Comparison of ENCODE assay signal across 8 mouse cellular contexts in genomic region chr2:179442541-179443225, GRCm38 (mm10). TPM values are rescaled to one million over a fixed set of nuclear protein-coding genes. Genes with fewer than 3 reads are reported as not detected.
DNase-seq lines count a peak whose midpoint lies in the region; ATAC-seq lines count a peak whose summit lies in the region.

No protein-coding gene starts in this region.

- H3K36me3 ChIP-seq in intestine, embryonic 14.5 days (ENCODE audit: control insufficient read depth, insufficient read depth, low read length) = no peaks in the 10 kb centered on the region
- H3K36me3 ChIP-seq in liver, embryonic 12.5 days = no peaks in the 10 kb centered on the region
- H3K36me3 ChIP-seq in neural tube, embryonic 11.5 days (ENCODE audit: control insufficient read depth, insufficient read depth, low read length) = no peaks in the 10 kb centered on the region

- H3K27me3 ChIP-seq in intestine, embryonic 14.5 days (replicated peaks; ENCODE audit: control insufficient read depth, insufficient read depth, low read length) = peaks cover 31% of the 10 kb centered on the region
- H3K27me3 ChIP-seq in liver, embryonic 12.5 days (replicated peaks) = peaks cover 61% of the 10 kb centered on the region
- peaks cover 5% of the 10 kb centered on the region; the same call in 1 of the 2 replicates for H3K27me3 ChIP-seq in neural tube, embryonic 11.5 days (ENCODE audit: control insufficient read depth, insufficient read depth, low read length)

- under 1% methylated on average over 83 of the region's 95 CpGs for whole genome bisulfite sequencing in intestine, embryonic 14.5 days
- WGBS in liver, embryonic 12.5 days (ENCODE audit: insufficient replicate concordance) = 1% methylated on average over 83 of the region's 95 CpGs
- WGBS in neural tube, embryonic 11.5 days = under 1% methylated on average over 89 of the region's 95 CpGs

- peak; percentile 29 for DNase-seq in kidney, adult 11 months
- DNase-seq in kidney, postnatal 14 days = no peak
- DNase-seq in cerebellum, postnatal 10 days = peak; percentile 78 to 86
- peak; percentile 23 to 53 for DNase-seq in frontal cortex, postnatal 14 days (ENCODE audit: low spot score in 2 of 2)
- DNase-seq in intestine, embryonic 14.5 days (ENCODE audit: low spot score) = peak; percentile 84
- peak; percentile 83 for DNase-seq in neural tube, embryonic 11.5 days (ENCODE audit: low spot score)
- peak; percentile 63 for DNase-seq in yolk sac, embryonic 10.5 days (ENCODE audit: low spot score)

- H3K27ac ChIP-seq in intestine, embryonic 14.5 days (ENCODE audit: low read depth) = no peak overlapping the region
- no peak overlapping the region for H3K27ac ChIP-seq in liver, embryonic 12.5 days
- H3K27ac ChIP-seq in neural tube, embryonic 11.5 days (ENCODE audit: low read depth, low read length) = peak overlapping the region; percentile 75

- H3K4me2 ChIP-seq in intestine, embryonic 14.5 days (ENCODE audit: low read length) = peak overlapping the region; percentile 99
- H3K4me2 ChIP-seq in liver, embryonic 12.5 days = peak overlapping the region; percentile 69
- peak overlapping the region; percentile 93 for H3K4me2 ChIP-seq in neural tube, embryonic 11.5 days (ENCODE audit: low read depth)

- peak overlapping the region; percentile 48 for H3K9ac ChIP-seq in intestine, embryonic 14.5 days (ENCODE audit: low read length)
- H3K9ac ChIP-seq in liver, embryonic 12.5 days = no peak overlapping the region
- peak overlapping the region; percentile 73 for H3K9ac ChIP-seq in neural tube, embryonic 11.5 days (ENCODE audit: low read length)

- H3K9me3 ChIP-seq in intestine, embryonic 14.5 days (ENCODE audit: control insufficient read depth, low read length) = no peaks in the 10 kb centered on the region
- H3K9me3 ChIP-seq in liver, embryonic 12.5 days (replicated peaks) = peaks cover 3% of the 10 kb centered on the region; the same call in 1 of the 2 replicates
- H3K9me3 ChIP-seq in neural tube, embryonic 11.5 days (ENCODE audit: control insufficient read depth, low read length) = no peaks in the 10 kb centered on the region

- no peaks in the 10 kb centered on the region; the same call in 1 of the 2 replicates for H3K4me1 ChIP-seq in intestine, embryonic 14.5 days (replicated peaks; ENCODE audit: control insufficient read depth, insufficient read depth, low read length)
- H3K4me1 ChIP-seq in liver, embryonic 12.5 days = 0 out of 2 replicates have a peak, but pooled peaks cover 5% of the 10 kb centered on the region
- H3K4me1 ChIP-seq in neural tube, embryonic 11.5 days (ENCODE audit: control insufficient read depth, insufficient read depth, low read length) = peaks cover 6% of the 10 kb centered on the region; the same call in 1 of the 2 replicates

- H3K4me3 ChIP-seq in intestine, embryonic 14.5 days (ENCODE audit: low read depth, low read length) = peak overlapping the region; percentile 53
- H3K4me3 ChIP-seq in liver, embryonic 12.5 days = peak overlapping the region; percentile 51
- peak overlapping the region; percentile 71 for H3K4me3 ChIP-seq in neural tube, embryonic 11.5 days (ENCODE audit: low read depth, low read length)

- peak; percentile 76 for ATAC-seq in intestine, embryonic 14.5 days (replicated peaks; ENCODE audit: low FRiP score, low TSS enrichment, low read depth)
- peak; percentile 44; the same call in 1 of the 2 replicates for ATAC-seq in liver, embryonic 12.5 days
- ATAC-seq in neural tube, embryonic 11.5 days (ENCODE audit: insufficient read depth, low FRiP score, low TSS enrichment) = peak; percentile 77

RNA-seq across cellular contexts. Expression of gene Cdh4, which starts 0.5 kb away (rescaled TPM):
- 1.4 and 1.8 TPM in 2 replicates for polyA plus RNA-seq in intestine, embryonic 14.5 days (2014; fragmentation: Nextera tagmentation; extraction: Ambion mirVana)
- 0.20 and 0.30 TPM in 2 replicates for polyA plus RNA-seq in liver, embryonic 12.5 days (2016; fragmentation: Nextera tagmentation; extraction: Ambion mirVana)
- 8.2 and 9.4 TPM in 2 replicates for polyA plus RNA-seq in neural tube, embryonic 11.5 days (2014; fragmentation: Nextera tagmentation; extraction: Ambion mirVana)
